Comparison of ENCODE assay signal across 18 mouse cellular contexts in the genomic region with DNA sequence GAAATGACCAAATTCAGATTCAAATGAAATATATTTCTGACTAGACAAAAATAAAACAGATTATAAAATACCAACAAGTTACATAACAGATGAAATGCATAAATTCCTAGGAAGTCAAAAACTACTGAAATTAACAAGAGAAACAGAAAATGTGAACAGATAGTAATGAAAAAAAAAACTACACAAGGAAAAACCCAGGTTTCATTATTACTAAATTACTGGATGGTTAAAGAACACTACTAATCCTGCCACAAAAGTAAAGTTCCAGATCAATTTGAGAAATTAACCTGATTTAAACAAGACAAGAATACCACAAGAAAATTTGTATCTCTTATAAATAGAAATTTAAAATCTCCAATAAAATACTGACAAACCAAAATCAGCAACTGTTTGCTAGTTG. TPM values are rescaled to one million over a fixed set of nuclear protein-coding genes. Genes with fewer than 3 reads are reported as not detected.
DNase-seq lines count a peak whose midpoint lies in the region; TF ChIP-seq lines count a peak whose summit lies in the region.
"Had no signal": no experiment of that assay in that cellular context is flagged by ENCODE, and none has a peak within 500 bp of the region (broad histone marks: within the 10 kb centered on the region; RNA-seq: fewer than 3 reads in every experiment).

No protein-coding gene starts in this region.

- H3K27ac ChIP-seq in gastrocnemius, adult 2 months = 0 out of 2 replicates have a peak overlapping the region, but pooled peaks have one; percentile 31
- 0 out of 2 replicates have a peak overlapping the region, but pooled peaks have one; percentile 6 for H3K27ac ChIP-seq in left cerebral cortex, adult 2 months
- H3K27ac ChIP-seq: embryonic facial prominence, embryonic 10.5 days; embryonic facial prominence, embryonic 12.5 days; forebrain, embryonic 13.5 days; forebrain, embryonic 15.5 days had no signal

- H3K4me3 ChIP-seq in gastrocnemius, adult 2 months = no peak overlapping the region
- no peak overlapping the region for H3K4me3 ChIP-seq in left cerebral cortex, adult 2 months
- H3K4me3 ChIP-seq: embryonic facial prominence, embryonic 10.5 days; embryonic facial prominence, embryonic 12.5 days; forebrain, embryonic 13.5 days; forebrain, embryonic 15.5 days had no signal

- no peak for DNase-seq in gastrocnemius, adult 2 months
- DNase-seq in gastrocnemius, postnatal 36 days = no peak
- no peak for DNase-seq in left cerebral cortex, adult 2 months (ENCODE audit: extremely low spot score in 1 of 2, low spot score in 2 of 2)
- DNase-seq in left cerebral cortex, adult 9 months (ENCODE audit: low spot score in 2 of 2) = no peak
- no peak for DNase-seq in cerebellum, adult 11 months
- DNase-seq: adrenal gland, postnatal 10 days; adrenal gland, postnatal 25 days; B cell, adult 2 months; cerebellum, adult 11-12 months; cerebellum, adult 2 months; cerebellum, adult 9-10 months; cerebellum, postnatal 10 days; cerebellum, postnatal 25 days; forebrain, postnatal 0 days had no signal

- TF ChIP-seq CTCF in gastrocnemius, adult 2 months (IDR thresholded peaks at IDR 0.05) = no peak
- TF ChIP-seq CTCF in left cerebral cortex, adult 2 months (IDR thresholded peaks at IDR 0.05) = no peak

- intact Hi-C loops in gastrocnemius, adult 2 months (cut with DNase I) = no loop called here
- intact Hi-C loops in gastrocnemius, postnatal 36 days (cut with DNase I) = no loop called here
- intact Hi-C loops in left cerebral cortex, adult 2 months (cut with DNase I) = no loop called here

RNA-seq across cellular contexts. Expression of gene Pds5a, which starts 25.9 kb away (rescaled TPM):
- total RNA-seq in gastrocnemius, adult 2 months (2021) = 10 to 100 TPM; 46.7 to 49.0 TPM
- 10 to 100 TPM; 37.5 to 43.4 TPM for total RNA-seq in gastrocnemius, postnatal 36 days (2021)
- total RNA-seq in left cerebral cortex, adult 2 months (2021) = 10 to 100 TPM; 77.8 to 79.1 TPM
